Mouse (Mus musculus): ENCODE measurements around the gene Angel1.

The Angel1 gene

DNA sequence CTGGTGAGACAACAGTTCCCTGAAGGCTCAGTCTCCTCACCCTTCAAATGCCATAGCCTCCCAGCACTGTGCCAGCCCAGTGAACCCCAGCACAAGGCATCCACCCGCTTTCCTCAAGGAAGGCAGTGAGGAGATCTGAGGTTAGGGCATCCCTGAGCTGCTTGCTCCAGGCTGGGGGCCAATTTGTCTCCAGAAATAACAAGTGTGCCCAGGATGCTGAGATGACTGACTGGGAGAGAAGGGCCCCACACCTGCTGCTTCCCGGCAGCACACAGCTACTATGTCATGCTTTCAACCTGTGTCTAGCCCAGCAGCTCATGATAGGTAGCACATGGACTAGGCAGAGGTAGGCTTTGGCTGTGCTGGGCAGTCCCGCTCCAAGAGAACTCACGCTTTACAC, 24.8 kb downstream of the Angel1 start:
- DNase-seq: no peak

GRCm38 (mm10) chr12:86700927-86701310, 25.3 kb downstream of the Angel1 start:
- no peak for DNase-seq

GRCm38 (mm10) chr12:86699965-86700926, 26.0 kb downstream of the Angel1 start:
- no peak for DNase-seq

DNA sequence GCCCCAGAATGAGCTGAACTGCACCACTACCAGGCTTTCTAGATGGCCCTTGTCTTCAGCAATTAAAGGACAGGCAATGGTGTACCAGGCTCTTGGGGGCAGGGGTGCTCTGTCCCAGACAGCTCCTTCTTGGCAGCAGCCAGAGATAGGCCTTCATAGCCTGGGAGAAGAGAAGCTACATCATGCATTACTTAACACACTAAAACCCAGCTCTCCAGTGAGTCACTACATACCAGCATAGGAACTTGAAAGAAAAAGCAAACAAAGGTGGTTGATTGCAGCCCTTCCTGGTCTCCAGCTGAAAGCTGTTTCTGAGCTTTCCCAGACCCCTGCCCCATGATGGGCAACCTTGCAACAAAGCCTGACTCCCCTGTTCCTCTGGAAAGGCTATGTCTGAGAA, 27.7 kb downstream of the Angel1 start:
- DNase-seq: no peak

DNA sequence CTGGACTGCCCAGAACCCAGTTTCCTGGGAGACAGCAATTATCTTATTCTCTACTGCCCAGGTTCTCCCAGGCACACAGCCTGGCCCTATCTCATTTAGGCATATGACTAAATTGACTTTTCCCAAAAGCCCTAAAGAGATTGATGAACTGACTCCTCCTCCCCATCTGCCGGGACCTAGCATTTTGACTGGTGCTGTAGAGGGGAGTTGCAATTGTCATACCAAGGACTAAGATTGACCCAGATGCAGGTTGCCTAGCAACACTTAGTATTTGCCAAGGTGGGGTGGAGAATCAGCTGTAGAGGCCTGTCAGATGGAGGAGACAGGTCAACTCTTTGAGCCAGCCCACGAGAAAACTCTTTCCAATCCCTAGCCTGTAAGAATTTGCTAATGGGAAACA, 28.3 kb downstream of the Angel1 start:
- no peak for DNase-seq

GRCm38 (mm10) chr12:86694441-86694840, 31.8 kb downstream of the Angel1 start:
- no peak for DNase-seq

- DNase-seq: no peak
Observed at GRCm38 (mm10) chr12:86693389-86693788, 32.9 kb downstream of the Angel1 start.

GRCm38 (mm10) chr12:86692471-86693356, 33.5 kb downstream of the Angel1 start:
- peak in 1 of 2 experiments; percentile 45 for DNase-seq

DNA sequence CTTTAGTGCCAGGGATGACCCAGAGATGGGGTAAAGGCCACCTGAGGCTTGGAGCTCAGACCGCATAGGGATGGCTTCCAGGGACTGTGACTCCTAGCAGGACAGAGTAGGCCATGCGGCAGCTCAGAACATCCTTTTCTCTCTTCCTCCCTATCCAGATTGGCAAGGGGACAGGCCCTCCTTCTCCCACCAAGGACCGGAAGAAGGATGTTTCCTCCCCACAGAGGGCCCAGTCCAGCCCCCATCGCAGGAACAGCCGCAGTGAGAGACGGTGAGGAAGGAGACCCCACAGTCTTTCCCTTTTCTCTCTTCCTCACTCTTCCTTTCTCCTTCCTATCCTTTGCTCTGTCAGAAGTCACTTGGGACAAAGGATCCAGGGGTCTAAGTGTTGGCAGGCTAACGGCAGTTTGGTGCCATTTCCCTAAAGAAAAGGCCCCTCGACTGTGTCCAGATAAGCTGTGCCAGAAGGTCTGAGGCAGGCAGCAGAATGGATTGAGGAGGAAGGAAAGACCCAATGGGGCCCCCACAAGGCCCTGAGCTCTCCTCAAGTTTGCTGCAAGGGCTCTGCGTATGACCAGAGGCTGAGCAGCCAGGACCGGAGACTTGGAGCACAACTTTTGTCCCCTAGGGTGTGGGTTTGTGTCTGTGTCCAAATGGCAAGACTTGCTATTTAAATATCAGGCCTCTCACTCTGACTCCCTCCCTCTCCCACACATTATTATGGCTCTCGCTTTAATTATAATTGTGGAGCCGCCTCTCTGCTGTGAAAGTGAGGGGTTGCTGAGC, 35.4 kb downstream of the Angel1 start:
- no peak for DNase-seq

- DNase-seq: no peak
Observed at GRCm38 (mm10) chr12:86688917-86689316, 37.3 kb downstream of the Angel1 start.

GRCm38 (mm10) chr12:86687971-86688573, 38.2 kb downstream of the Angel1 start:
- peak; percentile 52 to 72 for DNase-seq

- DNase-seq: no peak
Observed at GRCm38 (mm10) chr12:86687445-86687955, 38.8 kb downstream of the Angel1 start.

DNA sequence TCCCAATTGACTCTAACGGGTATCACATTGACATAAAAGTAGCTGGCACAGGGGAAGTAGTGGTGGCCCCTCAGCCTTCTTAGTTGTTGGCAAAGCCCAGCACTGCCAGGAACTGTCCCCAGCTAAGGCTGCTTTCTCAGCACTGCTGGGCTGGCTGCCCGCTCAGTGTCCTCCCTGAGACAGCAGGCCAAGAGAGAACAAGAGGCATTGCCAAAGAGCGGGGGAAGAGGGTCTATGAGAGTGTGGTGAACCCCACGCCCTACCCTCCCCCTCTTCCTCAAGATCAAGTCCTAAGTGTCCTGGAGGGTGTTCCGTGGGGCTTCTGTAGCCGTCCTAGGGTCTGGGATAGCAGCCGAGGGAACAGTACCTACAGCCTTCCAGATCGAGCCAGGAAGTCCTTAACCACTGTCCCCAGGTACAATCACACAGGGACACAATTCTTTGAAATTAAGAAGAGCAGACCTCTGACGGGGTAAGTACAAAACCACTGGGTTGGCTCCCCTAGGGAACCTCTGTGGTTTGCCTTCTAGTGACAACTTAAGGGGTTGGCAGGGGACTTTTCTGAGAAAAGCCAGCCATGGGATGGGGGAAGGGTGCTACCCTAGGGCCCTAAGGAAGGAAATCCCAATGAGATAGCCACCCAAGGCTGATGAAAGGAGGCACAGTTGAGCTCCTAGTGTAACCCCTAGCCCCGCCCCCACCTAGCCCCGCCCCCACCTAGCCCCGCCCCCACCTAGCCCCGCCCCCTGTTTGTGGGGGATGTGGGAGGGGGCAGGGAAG, 39.5 kb downstream of the Angel1 start:
- peak in 1 of 2 experiments; percentile 49 for DNase-seq

GRCm38 (mm10) chr12:86685275-86685674, 41.0 kb downstream of the Angel1 start:
- DNase-seq: no peak

DNA sequence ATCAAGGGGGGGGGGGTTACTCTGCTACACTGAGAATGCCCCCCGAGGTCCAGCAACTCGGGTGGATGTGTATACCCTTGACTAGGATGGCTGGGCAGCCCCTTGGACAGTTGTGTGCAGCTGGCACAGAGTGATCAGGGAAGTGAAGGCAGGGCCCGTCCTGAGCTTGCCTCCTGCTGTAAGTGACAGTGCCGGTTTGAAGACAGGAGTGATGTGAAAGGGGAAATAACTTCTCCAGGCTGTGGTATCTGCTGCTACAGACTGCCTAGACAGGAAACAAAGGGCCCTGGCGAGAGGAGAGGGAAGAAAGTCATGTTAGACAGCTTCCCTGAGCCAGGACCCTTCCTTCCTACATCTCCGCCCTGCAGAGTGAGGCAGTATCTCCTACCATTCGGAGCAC, 42.6 kb downstream of the Angel1 start:
- DNase-seq: no peak

- no peak for DNase-seq
Observed at GRCm38 (mm10) chr12:86682178-86682577, 44.1 kb downstream of the Angel1 start.

DNA sequence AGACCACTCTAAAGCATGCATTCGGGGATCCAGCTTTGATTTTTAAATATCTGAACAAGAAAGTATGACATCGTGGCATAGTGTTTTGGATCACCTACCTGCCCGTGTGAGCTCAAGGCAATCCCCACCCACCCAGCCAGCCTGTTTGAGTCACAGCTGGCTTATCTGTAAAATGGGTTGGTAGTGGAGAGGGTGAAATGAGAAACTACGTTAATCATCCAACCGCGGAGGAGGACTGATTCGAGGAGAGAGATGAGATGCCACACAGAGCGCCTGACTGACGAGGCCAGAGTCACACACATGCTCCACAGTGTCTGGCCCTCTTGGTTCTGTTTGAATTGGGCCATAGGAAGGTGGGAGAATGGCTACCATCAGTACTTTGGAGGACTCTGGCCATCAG, 44.6 kb downstream of the Angel1 start:
- DNase-seq: no peak

DNA sequence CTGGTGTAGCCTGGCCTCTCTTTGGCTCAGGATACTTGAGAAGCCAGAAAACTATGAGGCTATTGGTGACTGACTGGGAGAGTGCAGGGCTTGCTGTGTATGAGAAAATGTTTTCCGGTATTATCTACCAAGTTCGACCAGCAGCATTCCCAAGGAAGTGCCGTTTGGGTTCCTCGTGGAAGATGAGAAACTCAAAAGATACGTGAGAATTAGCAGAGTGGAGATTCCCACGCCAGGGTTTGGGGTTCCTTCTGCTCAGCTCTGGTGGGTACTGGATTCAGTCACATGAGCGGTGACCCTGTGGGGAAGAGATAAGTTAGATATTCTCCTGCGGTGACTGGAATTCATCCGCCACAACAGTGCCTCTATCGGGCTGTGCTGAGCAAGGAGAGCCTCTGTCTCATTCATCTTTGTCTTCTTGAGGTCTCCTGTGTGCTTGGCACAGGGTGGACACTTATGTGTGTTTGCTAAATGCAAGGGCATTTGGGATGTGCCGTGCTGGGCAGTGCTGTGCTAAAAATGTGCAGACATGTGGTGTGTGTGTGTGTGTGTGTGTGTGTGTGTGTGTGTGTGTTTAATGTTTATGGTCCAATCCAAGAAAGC, 45.6 kb downstream of the Angel1 start:
- no peak for DNase-seq

- no peak for DNase-seq
Observed at GRCm38 (mm10) chr12:86679991-86680491, 46.2 kb downstream of the Angel1 start.

GRCm38 (mm10) chr12:86679546-86679930, 46.7 kb downstream of the Angel1 start:
- no peak for DNase-seq
